Mouse (Mus musculus) adrenal gland (tissue): ENCODE measurements around the gene Ncoa5.

Experiments
- intact Hi-C: fragments of 180-260 bp; cut with DNase I; formaldehyde crosslinking; loops from one replicate; pipeline ENCODE4 v1.15.1; 2025
- long read RNA-seq, 2 experiments: library from polyadenylated mRNA; unstranded; transcript quantifications; one replicate each; pipeline ENCODE4 v2.0.0; 2020; ENCODE audit warnings: borderline replicate concordance in 1 of 2; ENCODE audit not compliant: insufficient replicate concordance in 1 of 2

Ncoa5 gene
- long read RNA-seq, experiment 1, partial matches to known transcripts = 2 of 5 reads
- long read RNA-seq, experiment 1, other reads (novel, unspliced or antisense) = 2 of 5 reads
- long read RNA-seq, experiment 2, partial matches to known transcripts = 1 of 9 reads
- long read RNA-seq, experiment 2, other reads (novel, unspliced or antisense) = 5 of 9 reads

DNA sequence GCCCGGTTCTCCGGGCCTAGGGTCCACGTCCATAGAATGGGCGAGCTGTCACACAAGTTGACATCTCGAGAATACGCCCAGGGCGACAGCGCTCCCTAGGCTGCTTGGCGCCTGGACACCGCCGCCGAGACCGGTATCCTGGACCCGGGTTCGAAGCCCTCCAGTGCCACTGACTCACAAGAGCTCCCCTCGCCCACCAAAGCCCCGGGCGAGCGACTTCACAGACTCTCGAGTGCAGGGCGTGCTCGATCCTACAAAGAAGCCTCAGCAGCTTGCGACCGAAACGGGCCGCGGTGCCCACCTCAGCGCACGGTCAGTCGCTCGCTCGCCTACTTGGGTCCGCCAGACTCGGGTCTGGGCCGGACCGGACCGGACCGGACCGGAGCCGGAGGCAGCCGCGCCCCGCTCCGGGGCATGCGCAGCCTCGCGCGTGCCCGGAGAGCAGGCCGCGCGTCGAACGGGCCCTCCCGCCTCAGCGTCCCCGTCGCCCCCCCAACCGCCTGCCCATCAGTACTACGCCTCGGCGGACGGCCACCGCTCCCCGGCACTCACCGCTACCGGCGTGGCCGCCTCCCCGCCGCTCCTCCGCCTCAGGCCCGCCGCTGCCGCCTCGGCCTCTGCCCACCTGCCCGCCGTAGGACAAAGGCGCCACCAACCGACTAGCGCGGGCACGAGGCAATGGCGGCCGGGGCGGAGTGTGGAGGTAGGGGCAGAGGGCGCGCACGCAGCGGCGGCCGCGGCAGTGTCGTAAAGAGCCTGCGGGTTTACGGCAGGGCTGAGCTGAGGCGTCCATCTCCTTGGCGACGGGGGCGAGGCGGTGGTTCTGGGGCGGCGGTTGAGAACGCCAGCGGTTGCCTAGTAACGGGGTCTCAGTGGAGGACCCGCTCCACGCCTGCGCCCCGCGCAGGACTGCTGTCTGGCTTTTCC is at the start of gene Ncoa5:
Gene Ncoa5, minus strand, starts transcription at position 737 of the 927 bp plus-strand sequence.
- intact Hi-C loops = loop anchor here (1.0 to 5.0 kb wide), 3 partner anchors 39 to 112 kb away; no protein-coding TSS in a partner anchor

DNA sequence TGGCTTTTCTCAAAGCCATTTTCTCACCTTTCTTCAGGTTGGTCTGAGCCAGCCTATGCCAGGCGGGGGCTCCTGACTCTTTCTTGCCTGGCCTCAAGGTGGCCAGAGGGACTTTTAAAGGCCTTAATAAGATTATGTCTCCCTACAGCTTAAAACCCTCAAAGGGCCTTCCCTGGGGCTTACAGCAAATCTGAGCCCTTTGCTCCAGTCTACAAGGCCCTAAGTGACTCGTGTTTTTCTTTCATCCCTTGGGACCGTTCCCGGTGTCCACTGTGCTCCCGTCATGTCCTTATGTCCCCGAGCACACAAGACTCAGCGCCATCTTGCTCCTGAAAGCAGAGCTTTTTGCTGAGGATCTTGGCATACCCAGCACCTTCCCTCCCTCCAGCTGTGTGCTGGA is 46.6 kb upstream of the Ncoa5 start:
- intact Hi-C loops = no loop called here

DNA sequence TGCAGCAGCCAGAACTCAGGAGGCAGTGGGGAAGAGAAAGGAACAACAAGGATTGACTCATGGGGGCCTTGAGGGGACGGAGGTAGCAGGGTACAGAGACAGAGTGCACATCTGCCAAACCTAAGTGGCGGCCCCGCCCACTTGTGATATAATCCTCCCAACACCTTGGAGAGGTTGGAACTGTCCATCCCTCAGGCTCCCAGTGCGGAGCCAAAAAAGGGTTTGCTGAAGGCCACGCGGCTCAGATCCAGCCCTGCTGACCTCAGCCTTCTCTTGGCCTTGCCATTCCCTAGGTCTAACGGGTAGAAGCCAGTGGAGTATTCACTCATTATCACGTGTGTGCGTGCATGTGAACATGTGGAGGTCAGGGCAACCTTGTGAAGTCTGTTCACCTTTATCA is 46.0 kb upstream of the Ncoa5 start:
- intact Hi-C loops = no loop called here

DNA sequence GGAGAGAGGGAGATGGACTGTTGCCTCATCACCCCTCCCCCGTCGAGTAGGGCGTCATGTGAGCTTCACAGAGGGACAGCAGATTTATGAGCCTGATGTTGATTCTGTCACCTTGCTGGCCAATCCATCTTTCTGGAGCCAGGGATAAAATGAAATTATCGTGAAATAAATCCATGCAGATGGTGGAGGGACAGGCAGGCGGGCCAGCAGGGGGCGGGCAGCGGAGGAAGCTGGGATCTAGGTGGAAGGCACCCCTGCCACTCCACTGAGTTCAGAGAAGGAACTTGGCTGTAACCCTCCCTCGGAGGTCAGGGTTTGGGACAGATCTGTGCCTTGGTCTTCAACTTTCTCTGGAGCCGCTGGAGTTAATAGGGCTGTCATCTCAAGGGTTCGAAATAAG is 43.9 kb upstream of the Ncoa5 start:
- intact Hi-C loops = loop anchor here (5.0 kb wide), 1 partner anchor 259 kb away; no protein-coding TSS in a partner anchor

DNA sequence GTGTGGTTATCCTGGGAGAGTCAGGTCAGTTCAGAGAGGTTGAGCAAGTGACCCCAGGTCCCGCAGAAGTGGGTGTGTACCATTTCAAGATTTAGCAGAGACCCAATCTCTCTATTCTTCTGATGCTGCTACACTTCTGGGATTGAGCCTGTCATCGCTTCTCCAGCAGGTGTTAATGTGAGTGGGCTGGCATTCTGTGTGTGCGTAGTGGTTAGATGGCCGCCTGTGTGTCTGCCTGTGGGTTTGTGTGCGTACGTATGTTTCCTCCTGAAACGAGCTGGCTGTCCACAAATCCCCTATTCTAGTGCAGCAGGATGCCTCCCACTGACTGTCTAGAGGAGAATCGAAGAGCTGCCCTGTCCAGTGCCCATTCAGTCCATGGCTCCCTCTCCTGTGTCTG is 43.4 kb upstream of the Ncoa5 start:
- intact Hi-C loops = loop anchor here (5.0 kb wide), 1 partner anchor 259 kb away; no protein-coding TSS in a partner anchor

DNA sequence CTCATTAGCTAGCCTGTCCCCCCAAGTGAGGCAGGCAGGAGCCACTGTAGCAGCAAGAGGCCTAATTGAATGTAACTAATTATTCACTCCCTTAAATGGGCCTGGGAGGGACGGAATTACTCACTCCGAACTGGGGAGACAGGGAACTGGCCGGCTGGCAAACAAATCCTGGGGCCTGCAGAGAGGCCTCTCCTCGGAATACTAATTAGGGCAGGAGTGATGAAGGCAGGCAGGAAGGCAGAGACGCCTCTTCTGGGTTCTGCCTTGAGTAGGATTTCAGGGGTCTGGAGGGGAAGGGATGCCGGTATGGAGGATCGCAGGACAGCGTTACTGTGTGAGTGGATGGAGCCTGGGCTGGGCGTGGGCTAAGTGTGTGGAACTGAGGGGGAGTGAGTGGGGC is 42.4 kb upstream of the Ncoa5 start:
- intact Hi-C loops = loop anchor here (2.0 to 5.0 kb wide), 2 partner anchors 36 to 260 kb away; no protein-coding TSS in a partner anchor

DNA sequence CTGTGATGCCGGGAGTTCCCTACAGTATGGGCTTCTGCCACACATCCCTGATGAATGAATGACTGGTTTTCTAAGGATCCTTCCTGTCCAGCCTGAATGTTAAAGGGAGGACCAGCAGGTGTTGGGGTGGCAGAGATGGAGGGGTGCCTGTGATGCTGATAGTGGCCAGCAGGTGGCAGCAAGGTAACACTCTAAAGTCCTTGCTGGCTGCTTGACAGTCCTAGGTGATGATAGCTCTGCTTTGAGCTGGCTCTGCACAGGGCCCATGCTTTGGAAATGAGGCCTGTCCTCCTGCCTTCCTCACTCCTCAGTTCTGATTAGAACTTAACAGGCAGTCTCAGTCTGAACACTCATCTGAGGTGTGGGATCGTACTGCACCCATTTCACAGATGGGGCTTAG is 40.3 kb upstream of the Ncoa5 start:
- intact Hi-C loops = loop anchor here (1.0 to 5.0 kb wide), 4 partner anchors 113 to 286 kb away; partner anchors contain the start of gene Slc12a5

DNA sequence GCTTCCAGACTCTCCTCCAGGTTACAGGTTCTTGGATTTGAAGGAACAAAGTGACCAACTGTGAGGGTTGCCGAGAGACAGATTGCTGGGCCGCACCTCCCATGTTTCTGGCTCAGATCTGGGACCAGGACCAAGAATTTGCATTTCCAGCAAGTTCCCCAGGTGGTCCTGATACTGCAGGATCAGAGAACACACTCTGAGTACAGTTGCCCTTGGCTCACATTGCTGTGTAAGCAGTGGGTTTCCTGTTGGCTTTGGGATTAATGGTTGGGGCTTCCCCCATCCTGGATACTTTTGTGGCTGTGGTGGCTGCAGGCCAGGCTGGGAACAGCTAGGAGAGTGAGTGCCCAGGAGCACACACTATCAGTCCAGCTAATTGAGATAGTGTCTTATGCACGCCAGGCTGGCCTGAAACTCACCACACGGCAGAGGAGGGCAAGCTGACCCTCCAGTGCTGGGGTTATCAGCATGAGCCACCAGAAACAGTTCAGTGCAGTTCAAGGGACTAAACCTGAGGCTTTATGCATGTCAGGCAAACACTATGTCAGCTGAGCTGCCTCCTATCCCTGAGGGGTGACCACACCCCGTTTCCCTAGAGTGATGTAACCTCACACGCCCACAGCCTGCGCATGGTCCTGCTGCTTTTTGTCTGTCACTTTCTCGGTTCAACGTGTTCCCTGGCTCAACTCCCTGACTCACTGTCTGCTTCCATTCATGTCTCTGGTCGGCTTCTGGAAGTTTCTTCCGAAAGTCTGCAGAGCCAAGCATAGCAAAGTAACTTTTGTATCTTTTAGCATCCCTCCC is 39.6 kb upstream of the Ncoa5 start:
- intact Hi-C loops = loop anchor here (2.0 to 5.0 kb wide), 2 partner anchors 112 to 203 kb away; partner anchors contain the start of gene Slc12a5

DNA sequence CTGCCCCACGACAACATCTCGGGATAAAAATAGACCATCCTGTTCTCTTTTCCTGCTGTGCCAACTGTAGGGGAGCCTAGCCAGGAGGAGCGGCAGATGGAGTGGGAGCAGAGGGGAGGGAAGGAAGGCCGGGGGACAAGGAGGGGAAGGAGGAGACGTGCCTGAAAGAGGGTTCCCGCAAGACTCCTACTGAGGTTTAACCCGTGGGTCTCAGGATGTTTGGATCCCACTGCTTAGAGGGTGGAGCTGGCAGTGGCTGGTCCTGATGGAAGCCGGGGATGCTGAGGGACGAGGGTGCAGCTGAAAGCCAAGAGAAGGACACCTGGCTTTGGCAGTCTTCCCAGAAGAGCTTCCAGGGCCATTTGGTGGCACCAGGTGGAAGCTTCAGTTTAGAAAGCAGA is 38.7 kb upstream of the Ncoa5 start:
- intact Hi-C loops = loop anchor here (5.0 kb wide), 1 partner anchor 111 kb away; the partner anchor contains the start of gene Slc12a5

DNA sequence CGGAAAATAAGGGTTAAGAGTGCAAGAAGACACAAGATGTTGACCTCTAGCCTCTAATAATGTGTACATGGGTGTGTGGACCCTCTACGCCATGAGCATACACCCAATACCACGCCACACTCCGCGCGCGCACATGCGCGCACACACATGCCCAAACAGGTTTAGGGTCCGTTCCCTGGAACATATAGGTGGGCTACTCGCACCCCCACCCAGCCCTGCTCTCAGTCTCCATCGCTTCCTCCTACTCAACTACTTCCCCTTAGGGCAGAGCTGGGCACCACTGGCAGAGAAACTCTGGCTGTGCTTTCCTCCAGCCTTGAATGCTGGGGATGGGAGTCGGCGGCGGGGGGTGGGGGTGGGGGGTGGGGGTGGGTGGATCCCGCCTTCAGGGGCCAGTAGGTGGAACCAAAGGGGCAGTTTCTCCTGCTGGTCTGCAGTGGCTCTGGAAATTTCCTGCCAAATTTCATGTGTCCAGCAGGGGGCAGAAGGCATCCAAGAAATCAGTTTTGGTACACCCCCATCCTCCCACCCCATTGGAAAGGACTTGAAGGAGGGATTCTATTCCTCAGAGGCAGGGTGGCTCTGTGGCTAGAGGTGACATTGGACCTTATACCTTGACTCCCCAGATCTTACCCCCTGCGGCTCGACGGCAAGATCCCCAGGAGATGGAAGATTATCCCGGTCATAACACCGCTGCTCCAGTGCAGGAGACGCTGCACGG is 35.6 kb upstream of the Ncoa5 start:
- intact Hi-C loops = loop anchor here (2.0 to 5.0 kb wide), 2 partner anchors 33 to 108 kb away; partner anchors contain the start of gene Slc12a5

DNA sequence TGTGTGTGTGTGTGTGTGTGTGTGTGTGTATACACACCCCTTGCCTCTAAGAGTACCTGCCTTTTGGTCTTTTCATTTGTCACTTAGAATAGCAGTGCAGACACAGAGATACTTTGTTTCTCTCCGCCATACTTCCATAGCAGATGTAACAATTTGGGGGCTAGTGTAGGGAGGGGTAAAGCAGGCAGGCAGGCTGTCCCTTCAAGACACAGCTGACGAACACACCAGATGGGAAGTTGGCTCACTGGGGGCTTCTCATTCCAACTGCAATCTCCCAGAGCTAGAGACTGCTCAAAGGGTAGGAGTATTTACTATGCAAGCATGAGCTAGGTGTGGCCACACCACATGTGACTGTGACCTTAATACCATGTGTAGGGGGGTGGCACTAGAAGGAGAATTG is 34.1 kb upstream of the Ncoa5 start:
- intact Hi-C loops = no loop called here

DNA sequence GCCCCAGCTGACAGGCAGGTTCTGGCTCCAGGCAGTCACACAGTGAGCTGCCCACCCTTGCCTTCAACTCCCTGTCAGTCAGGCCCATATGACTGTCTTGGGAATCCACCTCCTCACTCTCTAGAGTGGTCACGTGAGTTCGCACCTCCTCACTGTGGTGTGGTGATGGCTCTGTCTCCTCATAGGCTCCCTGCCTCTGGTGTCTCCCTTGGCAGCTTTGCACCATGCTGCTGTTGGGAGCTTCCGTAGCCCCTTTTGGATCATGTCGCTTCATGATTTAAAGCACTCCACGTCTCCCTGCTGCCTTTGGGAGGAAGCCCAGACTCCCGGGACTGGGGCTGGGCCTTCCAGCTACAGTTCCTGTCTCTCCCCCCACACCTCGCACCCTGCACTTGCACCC is 29.8 kb upstream of the Ncoa5 start:
- intact Hi-C loops = no loop called here

DNA sequence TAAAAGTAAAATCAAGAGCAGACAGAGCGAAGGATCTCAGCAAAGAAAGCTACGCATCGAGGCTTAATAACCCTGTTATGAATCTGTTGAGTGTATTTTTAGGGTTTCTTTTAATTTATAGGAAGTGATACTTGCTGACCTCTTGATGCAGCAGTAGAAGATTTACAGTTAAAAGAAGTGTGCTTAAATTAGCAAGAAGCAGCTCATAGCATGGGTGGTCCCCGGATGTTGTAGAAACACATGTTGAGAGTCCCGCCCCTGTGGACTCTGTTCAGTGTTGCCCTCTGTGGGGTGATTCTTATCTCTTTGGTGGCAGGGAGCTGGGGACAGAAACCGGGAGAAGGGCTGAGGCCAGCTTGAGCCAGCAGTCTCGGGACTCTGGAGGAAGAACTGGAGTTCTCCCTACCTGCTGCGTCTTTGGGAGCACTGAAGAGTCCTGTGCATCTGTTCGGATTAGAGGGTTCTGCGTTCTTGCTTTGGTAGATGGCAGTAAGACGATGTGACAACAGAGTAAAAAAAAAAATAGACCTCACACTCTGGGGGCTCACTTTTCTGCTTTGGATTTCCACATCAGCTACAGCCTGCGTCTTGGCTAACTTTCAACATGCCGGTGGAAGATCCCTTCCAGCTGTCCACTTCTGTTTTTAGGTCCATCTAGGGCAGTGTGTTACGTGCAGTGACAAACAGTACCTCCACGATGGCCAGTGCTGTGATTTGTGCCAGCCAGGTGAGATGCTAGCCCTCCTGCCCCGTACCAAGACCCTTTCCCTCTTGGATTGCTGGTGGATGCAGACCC is 27.2 kb upstream of the Ncoa5 start:
- intact Hi-C loops = no loop called here

DNA sequence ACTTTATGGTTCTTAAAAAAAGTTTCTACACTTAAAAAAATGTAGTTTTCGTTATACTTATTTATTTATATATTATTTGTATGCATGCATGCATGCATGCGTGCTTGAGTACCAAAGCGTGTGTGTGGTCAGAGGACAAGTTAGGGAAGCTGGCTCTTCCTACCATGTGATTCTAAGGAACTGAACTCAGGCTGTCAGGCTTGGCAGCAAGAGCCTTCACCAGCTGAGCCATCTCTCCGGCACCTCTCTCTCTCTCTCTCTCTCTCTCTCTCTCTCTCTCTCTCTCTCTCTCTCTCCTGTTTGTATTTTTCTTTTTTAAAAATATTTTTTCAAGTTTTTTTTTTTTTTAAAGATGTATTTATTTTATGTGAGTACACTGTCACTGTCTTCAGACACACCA is 25.3 kb upstream of the Ncoa5 start:
- intact Hi-C loops = no loop called here

DNA sequence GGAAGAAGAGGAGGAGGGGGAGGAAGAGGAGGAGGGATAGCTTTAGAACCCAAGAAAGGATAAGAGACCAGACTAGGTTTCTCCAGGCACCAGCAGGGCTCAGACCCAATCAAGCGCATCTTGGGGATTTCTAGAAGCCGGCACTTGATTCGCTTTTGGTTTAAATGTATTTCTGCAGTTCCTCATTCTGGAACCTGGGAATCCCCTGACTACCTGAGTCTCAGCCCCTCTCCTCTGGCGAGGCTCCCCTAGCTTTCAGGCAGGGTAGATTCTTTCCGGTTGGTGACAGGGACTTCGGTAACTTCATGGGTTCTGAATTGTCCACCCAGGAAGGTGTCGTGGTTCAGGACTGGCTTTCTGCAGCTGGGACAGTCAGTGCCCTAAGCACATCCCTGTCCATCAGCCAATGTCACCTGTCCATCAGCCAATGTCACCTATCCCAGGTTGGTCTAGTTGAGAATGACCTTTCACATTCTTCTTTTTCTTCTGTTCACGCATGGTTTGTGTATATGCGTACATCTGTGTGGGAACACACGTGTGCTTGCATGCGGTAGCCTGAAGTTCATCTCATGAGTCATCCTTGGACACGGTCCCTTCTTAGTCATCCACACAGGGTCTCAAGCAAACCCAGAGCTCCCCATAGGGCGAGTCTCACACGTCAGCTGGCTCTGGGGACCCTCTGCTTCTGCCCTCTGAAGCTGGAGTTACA is 21.9 kb upstream of the Ncoa5 start:
- intact Hi-C loops = no loop called here

DNA sequence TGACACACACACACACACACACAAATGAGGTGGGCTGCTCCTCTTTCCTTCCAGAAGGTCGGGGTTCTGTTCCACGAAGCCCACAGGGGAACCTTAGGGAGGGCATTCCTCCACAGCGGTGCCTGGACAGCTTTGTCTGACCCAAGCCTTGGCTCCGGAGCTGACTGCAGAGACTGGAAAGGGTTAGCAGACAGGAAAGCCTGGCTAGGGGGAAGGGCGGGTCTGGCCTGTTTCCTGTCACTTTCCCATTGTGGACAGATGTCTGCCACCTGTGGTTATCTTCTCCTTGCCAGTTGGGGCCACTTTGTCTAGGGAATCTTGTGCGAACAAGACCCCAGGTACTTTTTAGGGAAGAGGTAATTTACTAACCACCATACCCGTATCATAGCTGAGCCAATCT is 21.2 kb upstream of the Ncoa5 start:
- intact Hi-C loops = no loop called here

DNA sequence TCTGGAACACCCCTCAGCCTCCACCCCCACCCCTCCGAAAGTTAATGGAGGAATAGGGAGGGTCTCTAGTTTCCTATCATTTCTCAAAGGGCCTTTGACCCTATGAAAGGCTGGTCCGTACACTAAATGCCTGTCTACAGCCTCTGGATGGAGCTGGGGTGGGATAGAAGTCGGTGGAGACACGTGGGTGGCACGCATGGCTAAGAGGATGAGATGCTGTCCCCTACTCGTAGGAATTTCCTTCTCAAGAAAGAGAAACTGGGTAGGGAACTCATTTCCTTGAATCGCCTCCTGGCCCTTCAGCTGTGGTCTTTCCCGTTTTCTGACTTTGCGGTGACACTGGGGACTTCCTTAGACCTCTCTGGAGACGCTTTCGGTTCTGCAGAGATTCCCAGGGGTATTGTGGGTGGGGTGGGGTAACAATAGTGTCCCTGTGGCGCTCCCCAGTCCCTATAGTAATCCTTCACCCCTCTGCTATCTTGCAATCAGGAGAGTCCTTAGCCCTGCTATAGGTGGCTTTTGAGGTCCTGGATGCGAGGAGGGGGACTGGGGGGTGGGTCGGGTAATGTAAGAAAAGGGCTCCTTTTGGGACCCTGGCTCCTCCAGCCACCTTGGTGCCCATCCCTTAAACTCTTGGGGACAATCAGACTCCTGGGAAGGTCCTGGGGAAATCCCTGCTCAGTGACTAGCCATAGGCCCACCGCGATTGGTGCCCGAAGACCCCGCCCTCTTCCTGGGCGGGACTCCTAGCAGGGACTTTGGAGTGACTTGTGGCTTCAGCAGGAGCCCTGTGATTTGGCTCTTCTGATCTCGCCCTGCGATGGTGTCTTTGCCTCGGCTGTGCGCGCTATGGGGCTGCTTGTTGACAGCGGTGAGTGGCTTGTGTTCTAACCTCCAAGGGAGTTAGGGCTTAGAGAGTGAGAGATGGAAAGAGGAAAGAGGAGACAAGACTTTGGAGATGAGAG is 20.5 kb upstream of the Ncoa5 start, which contains the start of gene Cd40:
Gene Cd40, plus strand, starts transcription at position 740 of the 965 bp plus-strand sequence.
- intact Hi-C loops = no loop called here

DNA sequence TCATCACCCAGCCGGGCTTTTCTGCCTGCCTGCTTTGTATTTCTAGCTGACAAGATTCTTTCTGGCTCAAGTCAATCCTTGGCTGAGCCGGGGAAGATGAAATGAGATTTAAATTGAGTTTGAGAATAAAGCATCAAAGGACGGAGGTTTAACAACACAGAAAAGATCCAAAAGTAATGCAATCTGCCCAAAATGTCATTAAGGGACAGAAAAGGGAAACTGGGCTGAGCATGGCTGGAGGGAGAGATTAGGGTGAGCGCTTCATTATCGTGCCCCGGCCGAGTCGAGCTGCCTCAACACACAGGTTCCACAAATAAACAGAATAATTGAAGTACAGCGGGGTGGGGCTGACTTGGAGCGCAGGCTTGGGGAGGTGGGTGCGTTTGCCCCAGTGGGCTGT is 16.9 kb upstream of the Ncoa5 start:
- intact Hi-C loops = no loop called here
